Mouse (Mus musculus) embryo, embryonic 11.5 days (tissue): ENCODE measurements around the gene Mars.
A peak's percentile ranks its signal among the peaks of the same experiment; 100 is the strongest.
"Not testable (repeated sequence)": the region's sequence is repeated elsewhere in the genome, so short reads cannot be mapped to it uniquely, and the experiment has no call there.

Experiments
- DNase-seq: peaks from one replicate; pipeline ENCODE4 v3.0.0-alpha.2; 2012; ENCODE audit warnings: low read depth, low spot score

The Mars gene

GRCm38 (mm10) chr10:127310523-127311475 is 787 bp downstream of the Mars start:
- DNase-seq: no peak

GRCm38 (mm10) chr10:127309167-127309566 is 2.4 kb downstream of the Mars start:
- not testable (repeated sequence) for DNase-seq

- DNase-seq: no peak
Observed at GRCm38 (mm10) chr10:127303136-127303535, 8.4 kb downstream of the Mars start.

GRCm38 (mm10) chr10:127300361-127300760 is 11.2 kb downstream of the Mars start:
- DNase-seq: no peak

GRCm38 (mm10) chr10:127297015-127297871 is 14.3 kb downstream of the Mars start:
- no peak for DNase-seq

- DNase-seq: no peak
Observed at GRCm38 (mm10) chr10:127295986-127296794, 15.4 kb downstream of the Mars start.

GRCm38 (mm10) chr10:127294895-127295510 is 16.6 kb downstream of the Mars start:
- no peak for DNase-seq

- no peak for DNase-seq
Observed at GRCm38 (mm10) chr10:127293590-127294113, 17.9 kb downstream of the Mars start.

GRCm38 (mm10) chr10:127292987-127293538 is 18.5 kb downstream of the Mars start:
- no peak for DNase-seq

GRCm38 (mm10) chr10:127291881-127292638 is 19.5 kb downstream of the Mars start:
- DNase-seq: no peak

- peak; percentile 45 for DNase-seq
Observed at GRCm38 (mm10) chr10:127290930-127291880, 20.4 kb downstream of the Mars start.

- peak; percentile 100 for DNase-seq
Observed at GRCm38 (mm10) chr10:127290307-127290929, 21.2 kb downstream of the Mars start.

- DNase-seq: no peak
Observed at GRCm38 (mm10) chr10:127289573-127290191, 21.9 kb downstream of the Mars start.

GRCm38 (mm10) chr10:127288800-127289572 is 22.6 kb downstream of the Mars start, which contains the start of gene Mbd6:
TSS of gene Mbd6 (minus strand) at chr10:127289018.
- DNase-seq: peak; percentile 74

- peak; percentile 46 for DNase-seq
Observed at GRCm38 (mm10) chr10:127288328-127288799, 23.2 kb downstream of the Mars start.

- DNase-seq: no peak
Observed at GRCm38 (mm10) chr10:127287936-127288293, 23.7 kb downstream of the Mars start.
